Mouse (Mus musculus) cerebellum, postnatal 4 days (tissue): ENCODE results near the gene Snapc4.

ENCODE experiments used
- DNase-seq, 2 experiments: peaks; one replicate each; pipeline ENCODE4 v3.0.0; 2022; ENCODE audit warnings: low spot score in 2 of 2, mixed read lengths in 1 of 2

Snapc4 gene

DNA sequence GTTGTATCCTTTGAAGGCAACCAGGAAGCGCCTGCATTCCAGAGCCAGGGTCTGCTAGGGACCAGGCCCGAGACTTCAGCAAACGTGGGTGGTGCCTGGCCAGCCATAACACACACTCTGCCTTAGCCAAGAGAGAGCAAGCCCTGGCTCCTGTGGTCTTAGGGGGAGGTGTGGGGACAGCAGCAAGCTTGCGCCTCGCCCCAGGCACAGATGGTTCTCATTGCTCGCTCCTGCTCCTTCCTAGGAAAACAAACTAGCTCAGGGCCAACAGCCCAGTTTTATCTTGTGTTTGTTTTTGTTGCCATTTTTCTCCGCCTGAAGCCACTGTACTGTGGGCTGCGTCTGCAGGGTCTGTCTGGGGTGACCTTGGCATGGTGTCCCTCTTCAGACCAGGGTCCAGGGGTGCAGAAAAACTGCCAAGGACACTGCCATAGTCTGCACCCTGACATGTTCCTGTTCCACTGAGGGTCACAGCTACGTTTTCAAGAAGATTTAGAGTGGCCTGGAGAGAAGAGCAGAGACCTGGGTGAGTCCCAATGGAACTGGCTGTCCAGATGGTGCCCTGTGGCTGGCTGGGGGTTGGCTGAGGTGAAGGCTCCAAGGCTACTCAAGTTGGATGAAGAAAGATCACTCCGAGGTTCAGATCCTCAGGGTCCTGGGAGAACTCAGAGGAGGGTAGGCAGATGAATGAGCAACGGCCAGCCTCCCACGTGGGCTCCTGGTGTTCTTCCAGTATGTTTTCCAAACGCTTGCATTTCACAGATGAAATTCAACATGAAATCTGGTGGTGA is 66.0 kb downstream of the Snapc4 start:
- DNase-seq, result peak in 1 of 2 experiments; percentile 57

DNA sequence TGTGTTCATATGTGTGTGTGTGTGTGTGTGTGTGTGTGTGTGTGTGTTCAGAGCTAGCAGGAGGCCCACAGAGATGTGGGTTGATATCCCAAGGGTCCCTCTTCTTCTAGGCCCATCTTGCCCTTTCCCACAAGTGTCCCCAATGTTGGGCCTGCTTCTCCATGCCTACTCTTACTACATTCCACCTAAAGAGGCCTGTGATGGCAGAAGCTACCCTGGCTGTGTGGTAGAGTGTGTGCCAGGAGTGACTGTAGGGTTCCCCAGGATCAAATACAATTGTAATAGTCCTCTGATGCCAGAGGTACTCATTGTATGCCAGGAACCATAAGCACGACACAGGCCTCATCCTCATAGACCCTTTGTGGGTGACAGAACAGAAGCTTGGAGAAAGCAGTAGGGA is 67.1 kb downstream of the Snapc4 start:
- DNase-seq, result no peak

DNA sequence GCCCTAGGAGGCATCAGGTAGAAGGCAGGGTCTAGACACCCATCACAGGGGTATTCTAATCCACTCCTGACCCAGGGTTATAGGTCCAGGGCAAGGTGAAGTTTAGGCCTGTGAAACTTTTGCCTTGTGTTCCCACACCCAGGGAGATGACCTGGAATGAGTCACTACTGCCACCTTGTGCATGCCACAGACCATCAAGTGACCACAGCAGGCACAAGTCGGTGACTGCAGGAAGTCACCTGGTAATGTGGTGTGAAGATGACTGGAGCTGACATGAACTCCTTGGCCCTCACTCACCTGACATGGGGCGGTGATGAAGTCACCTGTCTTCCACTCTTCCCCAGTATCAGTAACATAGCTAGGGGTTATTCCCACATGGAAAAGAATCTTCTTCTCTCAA is 67.6 kb downstream of the Snapc4 start:
- no peak for DNase-seq
